Mouse (Mus musculus): ENCODE results near the gene Prkn.

GRCm38 (mm10) chr17:11516165-11516564, 676.0 kb downstream of the Prkn start:
- no peak for TF ChIP-seq CTCF (IDR thresholded peaks at IDR 0.05; ENCODE audit: low read depth)
- TF ChIP-seq EP300 (optimal IDR thresholded peaks at IDR 0.05) = no peak
